Mouse (Mus musculus) right cerebral cortex, postnatal 25 days (tissue): ENCODE results near the gene Mdga1.

Experiments
- DNase-seq: peaks from one replicate; pipeline ENCODE4 v3.0.0; 2022

Mdga1 gene

DNA sequence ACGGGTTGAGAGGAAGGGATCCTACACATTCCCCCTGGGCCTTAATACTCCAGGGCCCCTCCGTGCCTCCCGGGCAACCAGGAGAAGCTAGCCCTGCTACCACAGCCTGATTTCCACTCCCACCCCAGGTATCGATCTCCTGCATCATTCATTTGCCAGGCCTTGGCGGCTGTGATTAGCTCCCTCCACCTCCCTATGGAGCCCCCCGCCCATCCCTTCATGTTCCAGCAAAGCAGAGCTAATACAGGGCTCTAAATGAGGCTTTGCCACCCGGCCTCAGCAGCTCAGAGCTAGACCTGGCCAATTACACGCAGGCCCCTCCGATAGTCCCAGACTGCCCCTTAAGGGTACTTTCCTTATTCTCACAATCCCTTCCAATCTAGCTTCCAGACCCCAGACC, 86.5 kb downstream of the Mdga1 start:
- no peak for DNase-seq

DNA sequence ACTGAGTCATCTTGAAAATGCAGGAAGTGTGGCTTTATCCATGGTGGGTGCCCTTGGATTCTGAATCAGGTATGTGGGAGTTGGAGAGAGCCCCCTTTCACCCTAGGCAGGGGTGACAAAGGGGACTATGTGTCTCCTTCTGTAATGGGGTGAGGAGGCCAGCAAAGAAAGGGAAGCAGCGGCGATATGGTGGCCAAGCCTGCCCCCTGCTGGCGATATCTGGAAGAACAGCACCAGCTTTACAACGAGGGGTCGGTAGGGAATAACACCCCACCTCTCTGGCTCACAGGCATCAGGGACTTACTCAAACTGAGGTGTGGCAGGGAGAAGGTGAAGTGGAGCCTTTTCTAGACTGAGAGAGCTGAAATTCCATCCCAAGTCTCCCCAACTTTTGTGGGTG, 87.0 kb downstream of the Mdga1 start:
- DNase-seq = peak; percentile 63

DNA sequence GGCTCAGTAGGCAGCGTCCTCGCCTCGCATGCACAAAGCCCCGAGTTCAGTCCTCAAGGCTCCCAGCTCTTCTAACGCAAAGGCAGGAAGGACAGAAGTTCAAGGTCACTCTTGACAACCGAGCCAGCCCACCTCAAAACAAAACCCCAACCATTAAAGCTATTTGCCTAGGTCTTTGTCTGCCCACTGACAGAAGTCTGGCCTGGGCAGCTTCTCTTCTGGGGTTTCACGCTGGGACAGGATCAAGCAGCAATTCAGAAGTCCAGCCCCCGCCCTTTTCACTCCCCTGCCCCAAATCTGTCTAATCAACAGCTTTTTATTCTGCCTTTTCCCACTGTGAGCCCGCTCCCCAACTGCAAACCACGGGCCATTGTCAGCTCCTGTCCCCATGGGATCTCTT, 89.6 kb downstream of the Mdga1 start:
- DNase-seq = no peak

DNA sequence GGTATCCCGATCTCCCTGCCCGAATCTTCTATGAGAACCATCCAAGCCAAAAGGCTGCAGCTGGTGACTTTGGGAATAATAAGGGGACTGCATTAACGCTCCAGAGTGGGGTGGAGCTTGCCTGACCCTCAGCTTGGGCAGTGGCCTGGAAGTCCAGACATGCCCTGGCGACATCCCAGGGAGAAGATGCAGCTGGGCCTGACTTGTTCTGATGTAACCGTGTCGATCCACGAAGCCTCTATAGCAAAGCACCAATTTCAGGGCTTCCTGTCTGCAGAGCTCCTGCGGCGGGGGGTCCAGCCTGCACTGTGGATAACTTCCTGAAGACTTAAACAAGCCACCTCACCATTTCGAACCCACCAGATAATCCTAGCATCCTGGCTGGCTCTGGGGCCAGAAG, 90.9 kb downstream of the Mdga1 start:
- DNase-seq = no peak

DNA sequence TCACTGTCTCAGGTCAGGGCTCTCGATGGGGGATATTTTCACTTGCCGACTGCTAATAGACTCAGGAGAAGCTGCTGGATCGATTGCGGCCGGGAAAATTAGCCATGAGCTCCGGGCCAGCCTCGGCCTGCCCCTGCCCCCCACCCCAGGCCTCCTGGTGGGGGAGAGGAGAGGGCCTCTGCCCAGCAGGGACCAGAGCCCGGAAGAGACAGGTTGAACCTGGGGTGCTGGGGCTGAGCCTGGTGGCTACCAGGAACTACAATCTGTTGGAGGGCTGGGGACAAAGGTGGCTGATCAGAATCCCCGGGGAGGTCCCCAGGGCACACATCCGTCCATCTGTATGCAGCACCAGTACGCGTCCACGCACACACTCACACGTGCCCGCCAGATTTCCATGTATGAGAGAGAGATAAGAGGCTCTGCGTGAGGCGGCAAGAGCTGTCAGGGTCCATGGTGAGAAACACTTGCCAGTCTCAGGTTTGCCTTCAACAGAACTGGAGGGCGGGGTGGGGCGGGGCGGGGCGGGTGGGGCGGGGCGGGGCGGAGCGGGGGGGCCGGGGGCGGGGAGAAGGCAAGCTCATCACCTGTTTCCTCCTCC, 95.7 kb downstream of the Mdga1 start:
- DNase-seq = no peak

DNA sequence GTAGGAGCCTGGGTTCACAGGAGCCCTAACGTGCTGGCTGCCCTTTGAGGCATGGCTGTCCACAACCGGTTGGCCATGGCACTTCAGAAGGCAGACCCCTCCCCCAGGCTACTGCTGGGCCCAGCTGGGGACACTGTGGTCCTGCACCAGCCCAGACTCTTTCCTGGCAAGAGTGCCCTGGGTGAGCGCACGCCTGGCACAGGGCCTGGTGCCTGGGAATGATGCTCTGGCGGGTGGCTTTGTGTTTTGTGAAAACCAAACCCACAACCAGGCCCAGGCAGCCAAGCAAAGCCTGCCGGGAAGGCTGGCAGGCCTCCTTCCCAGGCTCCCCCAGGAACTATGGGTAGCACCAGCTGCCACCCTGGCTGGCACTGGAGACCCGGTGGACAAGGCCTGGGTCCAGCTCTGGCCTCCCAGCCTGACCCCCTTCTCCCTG, 96.3 kb downstream of the Mdga1 start:
- DNase-seq = peak; percentile 70

DNA sequence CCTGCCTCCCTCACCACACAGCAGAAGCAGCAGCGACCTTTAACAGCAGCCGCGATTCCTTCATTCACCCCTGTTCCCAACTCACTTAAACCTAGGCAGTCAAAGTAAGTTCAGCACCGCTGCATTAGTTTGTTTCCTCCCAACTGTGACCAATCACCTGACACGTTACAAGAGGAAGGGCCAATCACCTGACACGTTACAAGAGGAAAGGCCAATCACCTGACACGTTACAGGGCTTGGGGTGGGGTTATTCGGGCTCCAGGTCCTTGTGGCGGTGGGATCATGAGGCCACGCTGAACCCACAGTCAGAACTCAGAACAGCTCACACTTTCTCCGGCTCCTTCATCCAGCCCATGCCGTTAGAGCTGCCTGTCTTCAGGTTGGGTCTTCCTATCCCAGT, 99.6 kb downstream of the Mdga1 start:
- DNase-seq = no peak

DNA sequence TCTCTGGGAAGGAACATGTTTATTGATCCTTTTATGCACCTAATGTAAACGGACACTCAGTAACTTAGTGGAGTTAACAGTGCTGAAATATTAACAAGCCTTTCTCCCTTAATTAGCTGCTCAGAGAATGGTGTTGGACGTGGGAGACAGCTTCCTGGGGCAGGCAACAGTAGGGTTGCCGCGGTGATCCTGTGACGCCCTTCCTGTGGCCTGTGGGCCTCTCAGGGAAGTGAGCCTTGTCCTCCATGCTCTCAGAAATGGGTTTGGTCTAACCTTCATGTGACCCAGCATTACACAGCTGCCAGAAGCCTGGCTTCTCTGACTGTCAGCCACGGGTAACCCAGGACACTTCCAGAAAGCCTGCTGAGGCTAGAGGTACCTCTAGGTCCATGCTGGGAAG, 104.0 kb downstream of the Mdga1 start:
- no peak for DNase-seq

DNA sequence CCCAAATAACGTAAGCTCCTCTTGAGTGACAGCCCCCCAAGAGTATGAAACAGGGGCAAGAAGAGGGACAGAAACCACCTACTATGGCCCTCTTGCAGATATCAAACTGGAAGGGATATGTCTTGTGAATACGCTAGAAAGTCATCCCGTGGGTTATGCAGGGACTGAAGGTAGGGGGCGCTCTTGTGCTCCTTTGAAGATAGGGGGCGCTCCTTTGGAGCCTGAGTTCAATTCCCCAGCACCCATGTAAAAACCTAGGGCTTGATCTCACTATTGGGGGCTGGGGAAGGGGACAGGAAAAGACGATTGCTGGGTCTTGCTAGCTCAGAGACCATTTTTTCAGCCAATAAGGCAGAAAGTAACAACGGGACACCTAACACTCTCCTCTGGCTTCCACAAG, 105.4 kb downstream of the Mdga1 start:
- DNase-seq = no peak

DNA sequence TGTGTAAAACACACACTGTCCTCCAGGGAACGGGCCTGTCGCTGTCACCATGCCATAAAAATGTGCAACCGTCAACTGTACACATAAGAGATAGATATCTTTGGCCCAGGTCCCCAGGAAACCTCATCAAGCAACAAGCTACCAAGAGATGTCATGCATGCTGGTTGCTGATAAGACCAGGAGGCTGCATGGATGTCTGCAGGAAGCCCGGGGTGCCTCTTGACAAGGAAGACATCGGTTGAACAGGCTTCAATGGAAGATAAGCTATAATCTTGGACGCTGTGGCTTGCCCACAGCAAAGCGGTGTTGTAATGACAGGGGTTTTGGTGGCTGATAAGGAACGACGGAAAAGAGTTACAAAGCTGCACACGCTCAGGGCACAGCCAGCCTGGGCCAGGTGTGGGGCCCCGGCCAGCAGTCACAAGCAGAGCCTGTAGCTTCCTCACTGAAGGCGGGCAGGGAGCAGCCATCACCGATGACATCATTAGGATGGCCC, 110.1 kb downstream of the Mdga1 start:
- DNase-seq = no peak

DNA sequence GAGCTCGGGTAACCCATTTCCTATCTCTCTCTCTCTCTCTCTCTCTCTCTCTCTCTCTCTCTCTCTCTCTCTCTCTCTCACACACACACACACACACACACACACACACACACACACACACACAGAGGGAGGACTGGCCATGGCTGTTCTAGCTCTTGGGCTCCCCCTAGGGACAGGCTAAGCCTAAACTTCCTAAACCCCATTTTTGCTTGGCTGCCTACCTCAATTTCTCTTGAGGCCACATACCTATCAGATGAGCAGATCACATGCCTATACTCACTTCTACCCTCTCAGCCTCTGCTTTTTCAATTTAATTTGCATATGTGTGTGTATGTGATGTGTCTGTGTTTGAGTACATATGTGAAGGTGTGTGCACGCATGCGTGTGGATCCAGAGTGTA, 111.1 kb downstream of the Mdga1 start:
- DNase-seq = no peak

DNA sequence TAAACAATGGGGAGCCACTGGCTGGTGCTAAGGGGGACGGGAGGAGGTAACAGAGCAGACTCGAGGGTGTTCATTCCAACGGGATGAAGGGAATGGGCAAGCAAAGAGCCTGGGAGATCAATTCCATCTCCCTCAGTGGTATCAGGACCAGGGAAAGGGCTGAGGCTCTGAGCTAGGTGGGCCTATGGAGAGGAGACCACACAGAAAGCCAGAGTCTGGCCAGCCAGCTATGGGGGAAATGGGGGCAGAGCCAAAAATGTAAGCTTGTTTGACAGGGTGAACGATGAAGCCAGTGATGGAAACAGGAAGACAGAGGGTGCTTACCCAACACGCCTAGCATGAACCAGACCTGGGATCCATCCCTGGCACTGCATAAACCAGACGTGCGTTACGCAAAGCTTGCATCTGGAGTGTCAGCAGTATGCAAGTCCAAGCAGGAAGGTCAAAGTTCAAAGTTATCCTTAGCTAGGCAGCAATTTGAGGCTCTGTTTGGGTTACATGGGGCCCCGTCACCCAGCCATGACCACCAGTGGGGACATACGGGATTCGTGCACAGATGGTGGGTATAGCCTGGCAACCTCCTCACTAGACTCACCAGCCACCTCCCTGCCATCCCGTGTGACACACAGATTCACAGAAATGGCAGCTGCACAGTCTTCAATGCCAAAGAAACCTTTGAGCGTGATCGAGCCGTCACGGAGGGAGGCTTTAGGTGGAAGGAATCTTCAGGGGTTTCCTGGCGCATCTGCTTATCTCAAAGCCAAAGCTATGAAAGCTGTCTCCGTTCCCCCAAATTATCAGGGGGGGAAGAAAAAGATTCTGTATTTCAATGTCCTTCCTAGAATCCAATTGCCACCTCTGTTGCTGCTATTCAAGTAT, 113.9 kb downstream of the Mdga1 start:
- no peak for DNase-seq

DNA sequence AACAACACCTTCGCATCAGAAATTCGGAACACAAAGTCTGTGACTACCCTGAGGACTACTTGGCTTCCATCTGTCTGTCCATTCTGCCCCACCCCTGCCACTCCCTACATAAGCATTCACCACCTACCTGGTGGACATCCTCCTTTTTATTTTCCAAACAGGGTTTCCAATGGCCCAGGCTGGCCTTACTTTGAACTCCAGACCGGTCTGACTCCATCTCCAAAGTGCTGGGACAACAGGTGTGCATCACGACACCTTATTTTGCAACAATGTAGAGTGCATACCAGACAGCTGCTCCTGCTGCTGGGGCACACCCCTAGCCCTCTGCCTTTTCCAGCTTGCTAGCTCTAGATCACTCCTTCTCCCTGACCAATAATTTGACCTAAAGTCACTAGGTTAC, 115.1 kb downstream of the Mdga1 start:
- DNase-seq = no peak

DNA sequence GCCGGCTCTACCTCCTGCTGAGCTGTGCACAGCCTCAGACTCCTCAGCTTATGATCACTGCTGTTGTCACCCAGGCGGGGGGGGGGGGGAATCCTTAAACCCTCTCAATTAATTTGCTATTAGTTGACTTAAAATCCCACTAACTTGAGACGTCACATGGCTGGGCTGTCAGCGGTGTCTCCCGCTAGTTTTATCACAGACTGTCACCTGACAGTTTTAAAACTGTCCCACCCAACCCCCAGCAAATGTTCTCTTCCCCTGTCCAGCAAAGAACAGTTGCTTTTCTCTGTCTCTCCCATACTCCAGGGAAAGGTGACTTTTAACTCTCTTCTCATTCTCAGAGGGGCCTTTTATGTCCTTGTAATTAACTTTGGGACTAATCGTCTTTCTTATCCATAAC, 115.5 kb downstream of the Mdga1 start:
- DNase-seq = no peak

DNA sequence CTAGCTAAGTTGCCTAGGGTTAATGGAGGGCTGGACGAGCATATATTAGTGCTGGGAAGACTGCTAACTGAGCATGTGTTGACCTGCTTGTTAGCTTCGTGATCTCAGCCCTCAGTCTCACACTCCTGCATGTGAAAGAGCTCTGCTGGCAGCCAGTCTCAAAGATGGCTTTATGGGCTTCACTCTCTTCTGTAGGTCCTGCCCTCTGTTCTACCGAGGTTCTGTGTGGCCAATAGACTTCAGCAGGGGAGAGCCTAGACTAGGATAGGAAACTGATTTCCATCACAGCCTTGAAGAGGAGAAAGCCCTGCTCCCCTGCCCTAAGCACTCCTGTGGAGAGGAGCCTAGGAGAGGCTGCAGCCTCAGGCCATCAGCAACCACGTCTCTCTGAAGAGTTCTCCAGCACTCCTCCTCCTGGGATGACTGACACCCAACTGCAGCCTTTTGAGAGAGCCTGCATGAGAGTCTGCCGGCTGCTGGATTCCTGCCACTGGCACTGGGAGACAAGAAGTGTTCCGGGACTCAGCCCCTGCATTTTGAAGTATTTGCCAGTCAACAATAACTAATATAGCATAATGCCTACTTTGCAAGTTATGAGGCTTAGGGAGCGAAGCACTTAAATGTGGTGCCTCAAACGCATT, 116.9 kb downstream of the Mdga1 start:
- DNase-seq = no peak

DNA sequence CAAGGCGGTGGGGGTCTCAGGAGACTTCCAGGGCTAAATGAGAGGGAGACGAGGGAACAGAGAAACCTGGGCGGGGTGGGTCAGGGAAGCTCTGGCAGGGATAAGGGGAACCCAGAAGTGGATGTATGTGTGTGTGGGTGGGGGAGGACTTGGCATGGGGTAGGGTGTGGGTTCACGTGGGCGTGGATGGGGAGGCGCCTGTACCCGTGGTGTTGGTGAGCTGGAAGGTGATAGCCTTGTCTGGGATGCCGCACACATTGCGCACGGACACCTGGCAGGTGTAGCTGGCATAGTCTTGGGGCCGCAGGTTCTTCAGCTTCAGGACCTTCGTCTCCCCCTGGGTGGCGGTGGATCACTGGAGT, 120.5 kb downstream of the Mdga1 start:
- no peak for DNase-seq

DNA sequence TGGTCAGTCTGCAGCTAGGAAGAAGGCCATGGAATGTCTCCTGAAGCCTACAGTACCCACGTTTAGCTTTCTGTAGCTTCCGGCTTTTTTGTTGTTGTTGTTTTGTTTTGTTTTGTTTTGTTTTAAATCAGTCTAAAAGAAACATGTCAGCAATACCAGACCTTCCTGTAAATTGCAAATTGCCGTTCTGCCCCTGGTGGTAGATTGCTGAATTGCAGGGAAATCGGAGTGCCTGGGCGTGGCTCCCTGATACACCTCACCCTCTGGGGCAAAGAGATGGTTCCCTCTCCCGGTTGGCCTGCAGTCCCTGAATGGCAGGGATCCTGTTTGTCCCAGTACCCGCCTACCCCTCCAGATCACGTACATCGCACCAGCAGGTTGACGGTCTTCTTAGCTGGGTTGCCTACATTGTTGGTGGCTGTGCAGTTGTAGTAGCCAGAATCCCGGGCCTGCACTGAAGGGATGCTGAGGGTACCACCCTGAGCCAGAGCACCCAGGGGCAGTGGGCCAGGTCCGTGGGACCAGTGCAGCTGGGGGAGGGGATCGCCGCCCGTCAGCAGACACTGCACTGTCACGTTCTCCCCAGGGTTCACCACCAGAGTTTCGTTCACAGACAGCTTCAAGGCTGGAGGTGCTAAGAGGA, 121.0 kb downstream of the Mdga1 start:
- DNase-seq = peak; percentile 39

DNA sequence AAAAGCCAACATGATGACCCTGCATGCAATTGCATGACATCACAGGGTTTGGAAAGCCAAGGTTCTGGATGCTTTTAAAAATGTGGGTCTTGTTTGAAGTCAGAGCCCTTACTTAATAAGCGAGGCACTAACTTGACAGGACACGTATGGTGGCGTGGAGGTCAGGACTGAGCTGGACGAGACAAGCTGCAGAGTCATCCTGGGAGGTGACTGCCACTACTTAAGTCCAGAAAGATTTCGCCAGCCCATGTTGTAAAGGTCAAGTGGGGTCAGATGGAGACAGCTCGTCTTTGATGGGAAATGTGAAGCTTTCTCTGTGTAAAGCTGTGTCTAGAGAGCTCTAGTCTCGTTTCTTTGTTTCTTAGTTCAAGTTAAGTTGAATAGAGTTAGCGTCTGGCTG, 122.6 kb downstream of the Mdga1 start:
- no peak for DNase-seq

DNA sequence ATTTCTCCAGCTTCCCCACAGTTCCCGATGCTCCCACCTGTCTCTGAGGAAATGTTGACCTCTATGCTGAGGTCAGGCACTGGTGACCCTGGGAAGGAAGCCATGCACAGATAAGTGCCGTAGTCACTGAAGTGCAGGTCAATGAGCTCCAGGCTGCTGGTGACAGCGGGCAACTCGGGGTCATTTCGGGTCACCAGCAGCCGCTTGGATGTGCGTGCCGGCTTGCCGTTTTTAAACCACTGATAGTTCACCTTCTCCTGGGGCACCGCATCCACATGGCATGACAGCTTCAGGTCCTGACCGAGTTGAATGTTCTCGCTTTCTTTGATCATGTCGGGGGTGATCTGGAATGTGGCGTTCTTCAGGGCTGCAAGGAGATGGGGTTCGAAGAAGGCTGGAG, 123.6 kb downstream of the Mdga1 start:
- no peak for DNase-seq

DNA sequence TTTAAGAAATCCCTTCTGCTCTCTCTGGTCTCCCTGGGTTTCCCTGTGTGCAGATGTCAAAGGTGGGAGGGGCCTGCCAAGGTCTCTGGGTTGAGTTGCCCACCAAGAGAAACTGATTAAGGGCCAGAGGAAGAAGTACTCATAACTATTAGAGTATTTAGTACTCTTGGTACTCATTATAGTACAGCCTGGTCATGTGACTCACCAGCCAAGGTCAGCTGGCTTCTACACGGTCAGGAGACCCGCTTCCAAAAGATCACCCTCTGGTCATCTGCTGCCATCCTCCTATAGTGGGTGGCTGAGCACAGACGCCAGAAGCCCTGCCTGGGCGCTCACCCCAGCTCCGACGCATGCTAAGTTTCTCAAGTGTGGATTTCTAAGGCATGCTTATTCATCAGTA, 124.9 kb downstream of the Mdga1 start:
- DNase-seq = no peak

DNA sequence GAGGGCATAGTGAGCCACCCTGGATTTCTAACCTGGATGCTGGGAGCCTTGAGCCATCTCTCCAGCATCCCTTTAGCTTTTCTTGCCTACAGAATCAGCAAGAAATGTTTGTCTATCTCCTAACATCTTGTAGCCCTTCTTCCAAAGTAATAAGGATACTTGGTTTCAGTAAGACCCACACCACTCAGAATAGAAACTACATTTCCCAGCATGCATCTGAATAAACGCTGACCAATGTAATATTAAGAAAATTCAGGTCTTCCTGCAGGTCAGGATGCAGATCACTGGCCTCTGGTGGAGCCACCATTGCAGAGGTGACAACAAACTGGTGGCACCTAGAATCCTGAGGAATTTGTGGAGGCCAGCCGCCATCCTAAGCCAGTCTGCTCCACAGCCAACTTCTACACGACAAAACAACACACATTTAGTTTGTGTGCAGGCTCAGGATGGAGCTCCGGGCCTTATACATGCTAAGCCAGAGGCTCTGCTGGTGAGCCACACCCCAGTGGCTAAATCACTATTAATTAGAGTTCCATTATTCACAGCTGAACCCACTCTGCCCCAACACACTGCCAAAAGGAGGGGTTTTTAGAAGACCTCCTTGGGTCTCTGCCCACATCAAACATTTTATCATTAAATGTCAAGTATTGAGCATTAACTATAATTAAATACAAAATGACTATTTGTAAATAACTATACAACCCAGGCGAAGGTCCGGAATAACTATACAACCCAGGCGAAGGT, 126.3 kb downstream of the Mdga1 start:
- no peak for DNase-seq

DNA sequence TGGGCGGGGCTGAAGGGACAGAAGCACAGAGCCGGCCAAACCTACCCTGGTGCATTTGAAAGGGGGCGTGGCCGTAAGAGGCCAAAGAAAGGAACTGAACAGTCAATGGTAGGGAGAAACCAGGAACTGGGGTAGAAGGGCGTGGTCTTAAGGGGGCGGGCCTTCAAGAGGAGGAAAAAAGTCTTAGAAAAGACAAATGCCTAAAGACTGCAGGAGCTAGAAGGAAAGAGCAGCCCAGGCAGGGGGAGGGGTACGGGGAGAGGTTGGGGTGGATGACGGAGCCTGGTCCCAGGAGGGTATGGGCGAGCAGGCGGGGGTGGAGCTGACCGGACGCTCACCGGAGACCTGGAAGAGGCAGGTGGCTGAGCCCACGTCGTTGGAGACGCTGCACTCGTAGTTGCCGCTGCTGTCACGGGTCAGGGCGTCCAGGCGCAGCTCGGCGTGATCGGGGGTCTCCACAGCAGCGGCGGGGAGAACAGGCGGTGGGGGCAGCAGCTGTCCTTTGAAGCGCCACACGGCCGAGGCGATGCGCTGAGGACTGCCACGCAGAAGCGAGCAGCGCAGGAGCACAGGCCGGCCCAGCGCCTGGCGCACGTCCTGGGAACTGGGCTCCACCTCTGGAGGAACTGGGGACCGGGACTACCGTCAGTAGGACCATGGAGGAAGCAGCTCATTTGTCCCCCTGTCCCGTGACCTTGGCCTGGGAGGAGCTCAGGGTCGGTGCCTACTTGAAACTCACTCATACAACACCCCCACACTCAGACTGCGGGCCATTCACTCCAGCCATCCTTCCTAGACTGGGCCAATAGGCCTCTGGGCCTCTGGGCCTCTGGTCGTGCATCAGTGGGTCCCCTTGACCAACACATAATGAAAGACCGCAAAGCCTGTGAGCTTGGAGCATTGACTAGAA, 127.9 kb downstream of the Mdga1 start:
- DNase-seq = no peak
